Mouse (Mus musculus) lung, embryonic 16.5 days (tissue): ENCODE results near the gene Gria3. TPM values are rescaled to one million over a fixed set of nuclear protein-coding genes. Genes with fewer than 3 reads are reported as not detected.
A peak's percentile ranks its signal among the peaks of the same experiment; 100 is the strongest.

Experiments
- ATAC-seq: fragments of 200-750 bp; cut with Nextera tagmentation; 2 replicates; pipeline ENCODE4 v1.8.0; 2017; ENCODE audit warnings: low read depth, mild to moderate bottlenecking, moderate library complexity
- H3K27ac ChIP-seq: fragments of 300-500 bp; sonication (generic); 2 replicates; pipeline ENCODE4 v1.5.1; 2014; ENCODE audit warnings: mild to moderate bottlenecking, control low read depth, low read length
- H3K27me3 ChIP-seq: fragments of 300-500 bp; sonication (generic); 2 replicates; pipeline ENCODE4 v1.6.1; 2014; ENCODE audit warnings: low read depth, low read length, mixed read lengths; ENCODE audit not compliant: control insufficient read depth, insufficient read depth
- H3K36me3 ChIP-seq: fragments of 300-500 bp; sonication (generic); 2 replicates; pipeline ENCODE4 v1.6.1; 2014; ENCODE audit warnings: low read length; ENCODE audit not compliant: control insufficient read depth, insufficient read depth
- H3K4me1 ChIP-seq: fragments of 300-500 bp; sonication (generic); replicated peaks from 2 replicates; pipeline ENCODE4 v1.6.1; 2014; ENCODE audit warnings: low read length, mixed read lengths; ENCODE audit not compliant: control insufficient read depth, insufficient read depth
- H3K4me2 ChIP-seq: fragments of 300-500 bp; sonication (generic); 2 replicates; pipeline ENCODE4 v1.6.1; 2014; ENCODE audit warnings: low read depth, low read length, control low read depth
- H3K4me3 ChIP-seq: fragments of 300-500 bp; sonication (generic); 2 replicates; pipeline ENCODE4 v1.5.1; 2014; ENCODE audit warnings: mild to moderate bottlenecking, low read length, control low read depth
- H3K9ac ChIP-seq: fragments of 300-500 bp; sonication (generic); 2 replicates; pipeline ENCODE4 v1.6.1; 2014; ENCODE audit warnings: low read length, control low read depth
- H3K9me3 ChIP-seq: fragments of 300-500 bp; sonication (generic); 2 replicates; pipeline ENCODE4 v1.6.1; 2016; ENCODE audit warnings: low read length; ENCODE audit not compliant: control insufficient read depth
- WGBS: fragments of 180-500 bp; shearing (Covaris S2); extraction: QIAGEN DNeasy Blood & Tissue Kit; methylation state at CpG from one replicate; pipeline ENCODE4 v1.1.7; 2014; 5-methylcytosine and 5-hydroxymethylcytosine counted together
- microRNA-seq: library from miRNA; unstranded; fragments of <30 nt; microRNA quantifications from one replicate; pipeline ENCODE4, GENCODE M21; 2016
- polyA plus RNA-seq: library from polyadenylated mRNA; unstranded; fragments of >200 nt; fragmentation: Nextera tagmentation; extraction: Ambion mirVana; gene quantifications from 2 replicates; pipeline ENCODE4 v1.2.1, GENCODE M21; 2015

Gene Gria3
- polyA plus RNA-seq, 1 experiment from 2014 or later, result 10.0 TPM

DNA sequence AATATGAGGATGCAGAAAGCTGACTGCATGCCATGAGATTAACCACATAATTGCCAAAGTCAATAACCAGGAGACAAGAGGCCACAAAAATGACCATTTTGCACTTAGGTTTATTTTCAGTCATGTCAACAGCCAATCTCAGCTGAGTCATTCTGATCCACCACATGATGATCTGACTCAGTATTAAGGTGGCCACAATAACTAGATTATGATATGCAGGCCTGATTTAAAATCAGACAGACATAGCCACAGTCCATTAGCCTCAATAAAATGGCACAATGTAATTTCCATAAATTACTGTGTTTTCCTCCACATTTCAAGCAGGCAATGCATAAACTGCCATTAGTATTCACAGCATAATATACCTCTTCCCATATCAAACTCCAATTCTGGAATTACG is 216.3 kb downstream of the Gria3 start:
- no peak overlapping the region for H3K27ac ChIP-seq
- no peaks in the 10 kb centered on the region for H3K9me3 ChIP-seq
- H3K4me1 ChIP-seq, result no peaks in the 10 kb centered on the region
- ATAC-seq, result no peak
- no peaks in the 10 kb centered on the region for H3K36me3 ChIP-seq
- H3K27me3 ChIP-seq, result no peaks in the 10 kb centered on the region
- no peak overlapping the region for H3K9ac ChIP-seq
- H3K4me2 ChIP-seq, result no peak overlapping the region
- WGBS, result 81% methylated on average over 1 of the region's 1 CpGs
- no peak overlapping the region for H3K4me3 ChIP-seq

- no peaks in the 10 kb centered on the region for H3K36me3 ChIP-seq
Measured at GRCm38 (mm10) chrX:41618396-41618795, 217.7 kb downstream of the Gria3 start.

DNA sequence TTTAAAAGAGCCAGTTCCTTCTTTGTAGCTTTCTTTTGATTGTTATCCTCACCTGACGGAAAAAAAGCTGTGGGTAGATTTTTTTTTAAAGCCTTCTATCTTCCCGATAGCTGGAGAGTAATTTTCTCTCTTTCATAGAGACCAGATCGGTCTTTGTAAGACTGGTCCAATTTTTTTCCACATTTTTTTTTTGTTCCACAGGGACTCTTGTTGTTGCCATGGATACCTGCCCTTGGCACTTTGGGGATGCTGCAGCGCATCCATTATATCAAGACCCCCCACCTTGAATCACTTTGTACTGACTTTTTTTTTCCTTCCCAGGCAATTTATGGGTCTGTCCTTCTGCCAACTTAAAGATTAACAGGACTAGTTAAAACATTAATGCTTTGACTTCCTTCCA is 232.9 kb downstream of the Gria3 start:
- H3K36me3 ChIP-seq, result no peaks in the 10 kb centered on the region
- no peak overlapping the region for H3K4me2 ChIP-seq
- H3K4me1 ChIP-seq, result no peaks in the 10 kb centered on the region
- H3K9ac ChIP-seq, result no peak overlapping the region
- no peaks in the 10 kb centered on the region for H3K27me3 ChIP-seq
- WGBS, result 88% methylated on average over 4 of the region's 4 CpGs
- no peaks in the 10 kb centered on the region for H3K9me3 ChIP-seq
- ATAC-seq, result no peak
- H3K4me3 ChIP-seq, result no peak overlapping the region
- no peak overlapping the region for H3K27ac ChIP-seq

More at GRCm38 (mm10) chrX:41618396-41618795, 217.7 kb downstream of the Gria3 start:
- ATAC-seq, result no peak
- no peak overlapping the region for H3K4me2 ChIP-seq
- no peaks in the 10 kb centered on the region for H3K9me3 ChIP-seq
- 78% methylated on average over 2 of the region's 2 CpGs for WGBS
- no peak overlapping the region for H3K9ac ChIP-seq
- no peak overlapping the region for H3K4me3 ChIP-seq
- H3K27me3 ChIP-seq, result no peaks in the 10 kb centered on the region
- no peaks in the 10 kb centered on the region for H3K4me1 ChIP-seq
- H3K27ac ChIP-seq, result no peak overlapping the region

- no peaks in the 10 kb centered on the region for H3K36me3 ChIP-seq
- H3K4me1 ChIP-seq, result no peaks in the 10 kb centered on the region
- 29% methylated on average over 2 of the region's 2 CpGs for WGBS
- no peak for ATAC-seq
- no peak overlapping the region for H3K4me2 ChIP-seq
- H3K9ac ChIP-seq, result no peak overlapping the region
- no peak overlapping the region for H3K4me3 ChIP-seq
- no peaks in the 10 kb centered on the region for H3K9me3 ChIP-seq
- H3K27me3 ChIP-seq, result no peaks in the 10 kb centered on the region
- no peak overlapping the region for H3K27ac ChIP-seq
Measured at GRCm38 (mm10) chrX:41644954-41645353, 244.3 kb downstream of the Gria3 start.

- no peak overlapping the region for H3K4me2 ChIP-seq
- H3K27me3 ChIP-seq, result no peaks in the 10 kb centered on the region
- no peak overlapping the region for H3K4me3 ChIP-seq
- no peak overlapping the region for H3K9ac ChIP-seq
- no peak overlapping the region for H3K27ac ChIP-seq
- 57% methylated on average over 4 of the region's 4 CpGs for WGBS
- H3K9me3 ChIP-seq, result no peaks in the 10 kb centered on the region
- H3K4me1 ChIP-seq, result no peaks in the 10 kb centered on the region
- no peaks in the 10 kb centered on the region for H3K36me3 ChIP-seq
- ATAC-seq, result no peak
Measured at GRCm38 (mm10) chrX:41657791-41658190, 257.1 kb downstream of the Gria3 start.

GRCm38 (mm10) chrX:41688869-41689268 is 288.2 kb downstream of the Gria3 start:
- no peak overlapping the region for H3K9ac ChIP-seq
- no peak overlapping the region for H3K27ac ChIP-seq
- H3K9me3 ChIP-seq, result no peaks in the 10 kb centered on the region
- H3K4me3 ChIP-seq, result no peak overlapping the region
- no peaks in the 10 kb centered on the region for H3K4me1 ChIP-seq
- no peaks in the 10 kb centered on the region for H3K36me3 ChIP-seq
- peak; percentile 87 for ATAC-seq
- H3K27me3 ChIP-seq, result no peaks in the 10 kb centered on the region
- 41% methylated on average over 2 of the region's 2 CpGs for whole genome bisulfite sequencing
- H3K4me2 ChIP-seq, result no peak overlapping the region

- Histone ChIP-seq H3K4me1 (no peaks in the 10 kb centered on the region), H3K4me3 (no peak overlapping the region), H3K27ac (no peak overlapping the region), H3K4me2 (no peak overlapping the region), H3K9ac (no peak overlapping the region), H3K27me3 (no peaks in the 10 kb centered on the region), H3K36me3 (no peaks in the 10 kb centered on the region), H3K9me3 (no peaks in the 10 kb centered on the region)
- WGBS, result 24% methylated on average over 1 of the region's 1 CpGs
- ATAC-seq, result no peak
Measured at GRCm38 (mm10) chrX:41692076-41692475, 291.4 kb downstream of the Gria3 start.

Small RNA genes within 50 kb of the gene (microRNA-seq; reads per million reads assigned to microRNA genes)
- gene Gm22413, result not detected
